Mouse (Mus musculus) MEL (cell line): ENCODE measurements around the gene Tubb4a. TPM values are rescaled to one million over a fixed set of nuclear protein-coding genes. Genes with fewer than 3 reads are reported as not detected.

Source experiments
- DNase-seq: peaks from one replicate; pipeline ENCODE4 v3.0.0; 2011; ENCODE audit warnings: low read depth, low spot score
- H3K27ac ChIP-seq: 2 replicates; pipeline ENCODE4 v1.5.1; 2012; ENCODE audit warnings: low read depth, mild to moderate bottlenecking, control low read depth, low read length, moderate library complexity; ENCODE audit not compliant: control insufficient read depth
- H3K27me3 ChIP-seq, 2 experiments: fragments of 150-350 bp in 1 of 2; sonication (generic) in 1 of 2; 2 replicates each; pipeline ENCODE4 v1.6.1; 2012; ENCODE audit warnings: low read length in 2 of 2, mild to moderate bottlenecking in 2 of 2, improper control_type of control experiment in 1 of 2, moderate library complexity in 1 of 2; ENCODE audit not compliant: insufficient read depth in 2 of 2, control insufficient read depth in 1 of 2
- H3K36me3 ChIP-seq, 2 experiments: 2 replicates each; pipeline ENCODE4 v1.6.1; 2012 to 2014; ENCODE audit warnings: low read length in 2 of 2, improper control_type of control experiment in 1 of 2, inconsistent platforms in 1 of 2, mild to moderate bottlenecking in 1 of 2; ENCODE audit not compliant: insufficient read depth in 2 of 2, control insufficient read depth in 1 of 2
- H3K4me1 ChIP-seq, 2 experiments: fragments of 150-350 bp in 1 of 2; sonication (generic) in 1 of 2; 2 replicates each; pipeline ENCODE4 v1.6.1; 2012; ENCODE audit warnings: low read length in 2 of 2, improper control_type of control experiment in 1 of 2, mild to moderate bottlenecking in 1 of 2; ENCODE audit not compliant: insufficient read depth in 2 of 2, control insufficient read depth in 1 of 2
- H3K4me3 ChIP-seq, 2 experiments: fragments of 150-350 bp in 1 of 2; sonication (generic) in 1 of 2; 2 replicates each; pipeline ENCODE4 v1.5.1; 2012; ENCODE audit warnings: low read depth in 2 of 2, low read length in 2 of 2, mild to moderate bottlenecking in 2 of 2, moderate library complexity in 2 of 2, control low read depth in 1 of 2, improper control_type of control experiment in 1 of 2; ENCODE audit not compliant: control insufficient read depth in 1 of 2, insufficient read depth in 1 of 2
- H3K79me2 ChIP-seq: 2 replicates; pipeline ENCODE4 v1.6.1; 2012; ENCODE audit warnings: mild to moderate bottlenecking, low read length, moderate library complexity; ENCODE audit not compliant: control insufficient read depth, poor library complexity, insufficient read depth
- H3K9ac ChIP-seq: 2 replicates; pipeline ENCODE4 v1.6.1; 2012; ENCODE audit warnings: low read depth, mild to moderate bottlenecking, control low read depth, low read length, moderate library complexity; ENCODE audit not compliant: control insufficient read depth, poor library complexity, severe bottlenecking
- H3K9me3 ChIP-seq: fragments of 150-350 bp; sonication (generic); replicated peaks from 2 replicates; pipeline ENCODE4 v1.6.1; 2012; ENCODE audit warnings: mild to moderate bottlenecking, low read length, improper control_type of control experiment, moderate library complexity; ENCODE audit not compliant: insufficient read depth
- BHLHE40 ChIP-seq: IDR thresholded peaks from 2 replicates; pipeline ENCODE4 v1.6.1; 2012; ENCODE audit warnings: low read depth, mild to moderate bottlenecking, inconsistent platforms, low read length, improper control_type of control experiment, borderline replicate concordance
- CHD1 ChIP-seq: IDR thresholded peaks from 2 replicates; pipeline ENCODE4 v1.6.1; 2012; ENCODE audit warnings: low read depth, mild to moderate bottlenecking, inconsistent platforms, low read length, improper control_type of control experiment
- CHD2 ChIP-seq: IDR thresholded peaks from 2 replicates; pipeline ENCODE4 v1.6.1; 2011; ENCODE audit warnings: low read length, improper control_type of control experiment
- CTCF ChIP-seq, 3 experiments: IDR thresholded peaks in 2 of 3; conservative IDR thresholded peaks in 1 of 3; 2 replicates each; pipeline ENCODE4 v1.5.1; 2011 to 2012; ENCODE audit warnings: low read length in 3 of 3, low read depth in 2 of 3, mild to moderate bottlenecking in 2 of 3, improper control_type of control experiment in 1 of 3, inconsistent platforms in 1 of 3, mixed read lengths in 1 of 3, moderate library complexity in 1 of 3; ENCODE audit not compliant: control insufficient read depth in 1 of 3, insufficient read depth in 1 of 3, poor library complexity in 1 of 3, severe bottlenecking in 1 of 3
- ELF1 ChIP-seq: IDR thresholded peaks from 2 replicates; pipeline ENCODE4 v1.6.1; 2014; ENCODE audit warnings: low read depth, mild to moderate bottlenecking, inconsistent platforms, low read length, improper control_type of control experiment, moderate library complexity
- EP300 ChIP-seq, 2 experiments: IDR thresholded peaks; 2 replicates each; pipeline ENCODE4 v1.6.1; 2011; ENCODE audit warnings: improper control_type of control experiment in 2 of 2, low read length in 2 of 2, low read depth in 1 of 2, mild to moderate bottlenecking in 1 of 2
- ETS1 ChIP-seq: IDR thresholded peaks from 2 replicates; pipeline ENCODE4 v1.6.1; 2012; ENCODE audit warnings: low read depth, mild to moderate bottlenecking, inconsistent platforms, low read length, improper control_type of control experiment, moderate library complexity
- GATA1 ChIP-seq: IDR thresholded peaks from 2 replicates; pipeline ENCODE4 v1.6.1; 2011; ENCODE audit warnings: low read depth, low read length, improper control_type of control experiment
- HCFC1 ChIP-seq: IDR thresholded peaks from 2 replicates; pipeline ENCODE4 v1.6.1; 2012; ENCODE audit warnings: low read depth, mild to moderate bottlenecking, inconsistent platforms, low read length, improper control_type of control experiment, moderate library complexity
- MAFK ChIP-seq: IDR thresholded peaks from 2 replicates; pipeline ENCODE4 v1.6.1; 2011; ENCODE audit warnings: low read depth, mild to moderate bottlenecking, low read length, improper control_type of control experiment, borderline replicate concordance
- MAX ChIP-seq: IDR thresholded peaks from 2 replicates; pipeline ENCODE4 v1.6.1; 2011; ENCODE audit warnings: low read length, improper control_type of control experiment
- MAZ ChIP-seq: IDR thresholded peaks from 2 replicates; pipeline ENCODE4 v1.6.1; 2012; ENCODE audit warnings: low read depth, mild to moderate bottlenecking, inconsistent platforms, low read length, improper control_type of control experiment
- MXI1 ChIP-seq: IDR thresholded peaks from 2 replicates; pipeline ENCODE4 v1.6.1; 2011; ENCODE audit warnings: mild to moderate bottlenecking, low read depth, low read length, improper control_type of control experiment
- MYC ChIP-seq: IDR thresholded peaks from 2 replicates; pipeline ENCODE4 v1.6.1; 2011; ENCODE audit warnings: low read depth, mild to moderate bottlenecking, low read length, improper control_type of control experiment, moderate library complexity
- NELFE ChIP-seq: IDR thresholded peaks from 2 replicates; pipeline ENCODE4 v1.6.1; 2011; ENCODE audit warnings: low read depth, low read length, improper control_type of control experiment
- NRF1 ChIP-seq: IDR thresholded peaks from 2 replicates; pipeline ENCODE4 v1.6.1; 2014; ENCODE audit warnings: low read depth, mild to moderate bottlenecking, inconsistent platforms, low read length, improper control_type of control experiment, moderate library complexity; ENCODE audit not compliant: poor library complexity, insufficient read depth, severe bottlenecking
- POLR2A ChIP-seq, 2 experiments: IDR thresholded peaks; 2 replicates each; pipeline ENCODE4 v1.6.1; 2011 to 2012; ENCODE audit warnings: low read length in 2 of 2, mild to moderate bottlenecking in 2 of 2, control low read depth in 1 of 2, improper control_type of control experiment in 1 of 2, low read depth in 1 of 2, moderate library complexity in 1 of 2; ENCODE audit not compliant: control insufficient read depth in 1 of 2, insufficient read depth in 1 of 2, poor library complexity in 1 of 2
- RAD21 ChIP-seq: IDR thresholded peaks from 2 replicates; pipeline ENCODE4 v1.6.1; 2011; ENCODE audit warnings: mild to moderate bottlenecking, low read depth, low read length, improper control_type of control experiment
- SIN3A ChIP-seq: IDR thresholded peaks from 2 replicates; pipeline ENCODE4 v1.6.1; 2012; ENCODE audit warnings: low read length, improper control_type of control experiment, inconsistent platforms
- SMC3 ChIP-seq: IDR thresholded peaks from 2 replicates; pipeline ENCODE4 v1.6.1; 2011; ENCODE audit warnings: low read depth, low read length, improper control_type of control experiment
- TBP ChIP-seq: IDR thresholded peaks from 2 replicates; pipeline ENCODE4 v1.8.0; 2011; ENCODE audit warnings: low read depth, low read length, improper control_type of control experiment
- TCF12 ChIP-seq: IDR thresholded peaks from 2 replicates; pipeline ENCODE4 v1.6.1; 2014; ENCODE audit warnings: low read depth, mild to moderate bottlenecking, inconsistent platforms, low read length, improper control_type of control experiment, moderate library complexity
- USF1 ChIP-seq: IDR thresholded peaks from 2 replicates; pipeline ENCODE4 v1.6.1; 2014; ENCODE audit warnings: low read depth, mild to moderate bottlenecking, inconsistent platforms, low read length, improper control_type of control experiment, moderate library complexity
- ZC3H11A ChIP-seq: IDR thresholded peaks from 2 replicates; pipeline ENCODE4 v1.6.1; 2012; ENCODE audit warnings: low read depth, mild to moderate bottlenecking, inconsistent platforms, low read length, improper control_type of control experiment
- ZNF384 ChIP-seq: IDR thresholded peaks from 2 replicates; pipeline ENCODE4 v1.6.1; 2012; ENCODE audit warnings: low read depth, mild to moderate bottlenecking, inconsistent platforms, low read length, improper control_type of control experiment
- polyA plus RNA-seq, 2 experiments: library from polyadenylated mRNA; stranded (reverse) in 1 of 2; unstranded in 1 of 2; fragments of >175 nt in 1 of 2; fragments of >200 nt in 1 of 2; gene quantifications; 2 replicates each; pipeline versions ENCODE4 v1.2.1 to v1.2.4; 2012; ENCODE audit warnings: low replicate concordance in 2 of 2, low read depth in 1 of 2; ENCODE audit not compliant: insufficient read length in 2 of 2, insufficient read depth in 1 of 2, missing spikeins in 1 of 2
- total RNA-seq: library from RNA; depleted of rRNA; stranded (reverse); fragments of 300-350 nt; gene quantifications from 2 replicates; pipeline ENCODE4 v1.2.3, GENCODE M21; 2012

Tubb4a gene
- total and polyA plus RNA-seq, 3 experiments, result 0.35 to 6.4 TPM; not detected in 1

- no peaks in the 10 kb centered on the region for H3K27me3 ChIP-seq
- peak overlapping the region; percentile 1 to 46; a peak in 3 of 4 replicates for H3K4me3 ChIP-seq
- no peak for DNase-seq
Observed at GRCm38 (mm10) chr17:57061069-57061468, 26.5 kb downstream of the Tubb4a start.

GRCm38 (mm10) chr17:57060231-57060801 is 27.3 kb downstream of the Tubb4a start:
- peak overlapping the region; percentile 90 for H3K9ac ChIP-seq
- TF ChIP-seq NRF1 (peak; percentile 80), ETS1 (no peak), CTCF (IDR thresholded peaks at IDR 0.05 in 2 of 3, conservative IDR thresholded peaks at IDR 0.05 in 1 of 3; ENCODE audit: control insufficient read depth in 1 of 3, insufficient read depth in 1 of 3, low read depth in 2 of 3, low read length in 3 of 3, poor library complexity in 1 of 3, severe bottlenecking in 1 of 3) (peak; percentile 54 to 68 (median 57)), SMC3 (peak; percentile 69), CHD1 (0 out of 2 replicates have a peak, but pooled peaks have one; percentile 3), MAFK (no peak), ZC3H11A (peak; percentile 44), SIN3A (peak; percentile 89), CHD2 (no peak), MXI1 (peak; percentile 28; the same call in 1 of the 2 replicates), HCFC1 (peak; percentile 72), ZNF384 (no peak), MAZ (no peak; the same call in 1 of the 2 replicates), NELFE (no peak), EP300 (IDR thresholded peaks at IDR 0.05; ENCODE audit: low read depth in 1 of 2, low read length in 2 of 2) (no peak), TCF12 (no peak), USF1 (no peak), MYC (no peak), POLR2A (IDR thresholded peaks at IDR 0.05; ENCODE audit: control insufficient read depth in 1 of 2, insufficient read depth in 1 of 2, low read depth in 1 of 2, low read length in 2 of 2, poor library complexity in 1 of 2) (no peak; a peak in 1 of 4 replicates), GATA1 (peak; percentile 89), BHLHE40 (no peak), ELF1 (no peak), TBP (0 out of 2 replicates have a peak, but pooled peaks have one; percentile 17), RAD21 (peak; percentile 62)
- peak overlapping the region; percentile 67 for H3K27ac ChIP-seq
- peaks cover 0 to 8% of the 10 kb centered on the region in 2 experiments; a peak in 1 of 4 replicates for H3K36me3 ChIP-seq
- H3K9me3 ChIP-seq, result no peaks in the 10 kb centered on the region
- peaks cover 6% of the 10 kb centered on the region for H3K79me2 ChIP-seq
- peaks cover 2 to 18% of the 10 kb centered on the region in 2 experiments; a peak in 3 of 4 replicates for H3K4me1 ChIP-seq
- DNase-seq, result peak; percentile 98
- no peaks in the 10 kb centered on the region for H3K27me3 ChIP-seq
- H3K4me3 ChIP-seq, result peak overlapping the region; percentile 51 to 67

More at GRCm38 (mm10) chr17:57061069-57061468, 26.5 kb downstream of the Tubb4a start:
- Histone ChIP-seq H3K79me2 (peaks cover 6% of the 10 kb centered on the region), H3K27ac (no peak overlapping the region), H3K9ac (peak overlapping the region; percentile 40), H3K9me3 (no peaks in the 10 kb centered on the region), H3K4me1 (peaks cover 2 to 18% of the 10 kb centered on the region in 2 experiments; a peak in 3 of 4 replicates), H3K36me3 (peaks cover 0 to 8% of the 10 kb centered on the region in 2 experiments; a peak in 1 of 4 replicates)
- TF ChIP-seq USF1, result peak; percentile 46
- peak; percentile 58; the same call in 1 of the 2 replicates for TF ChIP-seq BHLHE40
- no peak for TF ChIP-seq MAX
